Mouse (Mus musculus) splenic B cell, adult 2 months (primary cell): ENCODE data around the gene Prss35.

Experiments used
- DNase-seq: peaks from one replicate; pipeline ENCODE4 v3.0.0-alpha.2; 2011; ENCODE audit warnings: low read depth, low spot score
- H3K27me3 ChIP-seq: 2 replicates; pipeline ENCODE4 v1.6.1; 2012; ENCODE audit warnings: mild to moderate bottlenecking, low read length, moderate library complexity, mixed read lengths; ENCODE audit not compliant: control insufficient read depth, poor library complexity, insufficient read depth, severe bottlenecking
- H3K36me3 ChIP-seq: 2 replicates; pipeline ENCODE4 v1.6.1; 2012; ENCODE audit warnings: mild to moderate bottlenecking, low read length, moderate library complexity, mixed read lengths; ENCODE audit not compliant: control insufficient read depth, poor library complexity, insufficient read depth, severe bottlenecking

Gene Prss35

DNA sequence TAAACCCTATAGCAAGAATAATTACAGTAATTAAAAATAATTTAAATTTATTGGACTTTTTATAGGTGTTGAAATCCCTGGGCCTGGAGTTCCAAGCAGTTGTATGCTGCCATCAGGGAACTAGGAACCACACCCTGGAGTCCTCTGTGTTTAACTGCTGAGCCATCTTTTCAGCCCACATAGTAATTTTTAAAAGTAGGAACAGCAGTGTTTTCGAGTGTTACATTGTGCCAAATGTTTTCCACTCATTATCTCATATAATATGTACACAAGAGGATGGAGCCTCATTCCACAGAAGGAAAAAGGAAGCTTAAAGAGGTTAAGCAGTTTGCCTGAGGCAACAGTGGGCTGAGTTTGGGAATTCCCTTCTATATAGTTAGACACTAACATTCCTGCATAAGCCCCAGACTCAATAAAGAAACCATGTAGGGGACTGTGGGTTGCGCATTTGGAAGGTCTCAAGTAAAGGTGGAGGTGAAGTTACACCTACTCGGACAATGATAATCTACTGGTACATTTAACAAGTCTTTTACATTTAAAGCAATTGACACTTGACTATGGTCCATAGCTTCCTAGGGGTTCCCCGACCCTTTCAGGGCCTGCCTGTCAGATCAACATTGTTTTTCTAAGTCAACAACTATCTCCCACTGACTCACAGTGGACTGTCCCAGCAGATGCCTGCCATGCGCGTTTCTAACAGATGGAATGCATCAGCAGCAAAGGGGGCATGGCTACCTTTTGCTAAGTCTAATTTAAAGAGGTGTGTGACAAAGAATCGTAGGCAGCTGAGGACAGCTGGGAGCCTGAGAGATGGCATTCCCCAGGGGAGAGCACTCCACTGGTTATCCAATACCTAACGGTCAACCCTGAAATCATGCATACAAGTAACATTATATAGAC lies 19.3 kb downstream of the Prss35 start:
- Histone ChIP-seq H3K36me3 (no peaks in the 10 kb centered on the region), H3K27me3 (no peaks in the 10 kb centered on the region)

GRCm38 (mm10) chr9:86764002-86764401 lies 20.6 kb downstream of the Prss35 start:
- H3K27me3 ChIP-seq = no peaks in the 10 kb centered on the region
- no peaks in the 10 kb centered on the region for H3K36me3 ChIP-seq
- DNase-seq = no peak

More for the DNA sequence above, 19.3 kb downstream of the Prss35 start:
- no peak for DNase-seq

DNA sequence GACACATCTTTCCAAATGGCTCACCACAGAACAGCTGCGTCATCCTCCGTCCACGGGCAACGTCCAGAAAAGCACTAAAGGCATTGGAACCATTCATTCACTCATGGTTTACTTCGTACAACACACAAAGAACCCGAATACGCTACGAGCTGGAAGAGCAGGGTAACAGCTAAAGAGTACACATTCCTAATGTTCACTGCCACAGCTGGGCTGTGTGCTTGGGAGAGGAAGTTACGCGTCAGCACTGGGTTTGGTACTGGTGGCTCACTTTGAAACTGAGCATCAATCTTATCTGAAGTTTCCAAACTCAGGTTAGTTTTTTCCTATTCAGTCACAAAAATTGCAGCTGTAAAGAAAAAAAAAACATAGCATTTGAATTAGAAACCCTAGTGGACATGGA lies 23.5 kb downstream of the Prss35 start:
- no peaks in the 10 kb centered on the region for H3K36me3 ChIP-seq
- DNase-seq = no peak
- no peaks in the 10 kb centered on the region for H3K27me3 ChIP-seq

GRCm38 (mm10) chr9:86772897-86773296 lies 29.4 kb downstream of the Prss35 start:
- no peak for DNase-seq
- no peaks in the 10 kb centered on the region for H3K27me3 ChIP-seq
- H3K36me3 ChIP-seq = no peaks in the 10 kb centered on the region

DNA sequence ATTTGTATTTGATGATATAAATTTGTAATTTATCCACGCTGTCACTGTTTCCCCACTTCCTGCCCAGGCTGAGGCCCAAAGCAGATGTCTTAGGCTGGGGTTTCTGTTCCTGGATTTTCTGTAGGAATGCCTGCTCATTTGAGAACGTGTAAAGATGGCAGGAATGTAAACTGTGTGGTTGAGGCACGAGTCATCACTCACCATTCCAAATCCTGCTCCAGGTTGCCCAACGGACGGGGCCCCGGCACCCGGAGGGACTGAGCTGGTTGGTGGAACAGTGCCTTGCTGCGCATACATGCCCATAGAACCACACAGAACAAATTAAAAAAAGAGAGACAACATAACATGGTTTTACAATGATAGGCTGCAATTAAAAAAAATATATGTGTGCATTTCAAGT lies 30.5 kb downstream of the Prss35 start:
- H3K36me3 ChIP-seq = no peaks in the 10 kb centered on the region
- DNase-seq = no peak
- no peaks in the 10 kb centered on the region for H3K27me3 ChIP-seq

DNA sequence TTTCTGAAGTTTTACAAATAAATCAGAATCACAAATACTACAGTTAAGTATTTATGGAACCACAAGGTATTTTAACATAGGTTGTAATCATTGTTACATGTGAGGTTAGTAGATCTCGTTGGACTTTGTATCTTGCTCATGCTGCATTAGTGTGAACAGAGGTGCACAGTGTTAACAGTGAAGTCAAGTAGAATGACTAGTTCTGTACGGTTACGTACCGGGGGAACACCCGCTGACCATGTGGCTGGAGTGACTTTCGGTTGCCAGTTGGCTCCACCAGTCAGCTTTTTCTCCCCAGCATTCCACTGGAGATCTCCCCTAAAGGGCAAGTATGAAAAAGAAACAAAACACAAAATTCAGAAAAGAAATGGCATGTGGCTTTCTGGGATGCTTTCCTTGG lies 31.9 kb downstream of the Prss35 start:
- no peaks in the 10 kb centered on the region for H3K36me3 ChIP-seq
- no peak for DNase-seq
- no peaks in the 10 kb centered on the region for H3K27me3 ChIP-seq

GRCm38 (mm10) chr9:86777309-86777708 lies 33.9 kb downstream of the Prss35 start:
- no peaks in the 10 kb centered on the region for H3K27me3 ChIP-seq
- no peak for DNase-seq
- H3K36me3 ChIP-seq = no peaks in the 10 kb centered on the region

DNA sequence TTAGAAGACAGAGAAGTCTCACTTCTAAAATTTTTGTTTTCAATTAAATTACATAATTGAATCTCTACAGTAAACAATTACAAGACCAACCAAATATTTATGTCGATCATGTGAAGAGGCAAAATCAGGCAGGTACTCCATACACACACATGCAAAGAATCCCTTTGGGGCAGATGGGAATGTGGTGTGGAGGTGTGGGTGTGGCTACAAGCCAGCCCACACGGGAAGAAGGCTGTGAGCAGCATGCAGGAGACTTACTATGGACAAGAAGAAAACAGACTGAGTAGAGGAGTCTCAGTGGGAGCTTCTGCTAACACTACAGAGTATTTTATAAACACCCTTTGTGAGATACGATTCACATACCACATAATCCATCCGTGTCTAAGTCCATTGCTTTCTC lies 34.8 kb downstream of the Prss35 start:
- Histone ChIP-seq H3K36me3 (no peaks in the 10 kb centered on the region), H3K27me3 (no peaks in the 10 kb centered on the region)
- DNase-seq = no peak

DNA sequence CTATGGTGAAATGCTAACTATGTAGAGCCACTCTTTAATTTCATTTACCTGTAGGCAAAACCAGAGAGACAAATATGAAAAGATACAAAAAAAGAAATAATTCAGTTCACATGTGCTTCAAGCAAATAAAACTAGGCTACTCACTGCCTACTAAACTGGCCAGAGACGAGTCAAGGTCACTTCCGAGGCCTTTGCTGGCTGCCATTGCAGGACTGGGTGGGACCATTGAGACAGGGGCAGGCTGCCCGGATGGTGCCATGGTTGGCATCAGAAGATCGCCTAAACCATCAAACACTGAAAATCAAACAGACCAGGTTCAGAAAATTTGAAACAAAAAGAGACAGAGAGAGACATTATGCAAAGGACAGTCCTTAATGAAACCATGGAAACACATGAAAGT lies 38.0 kb downstream of the Prss35 start:
- H3K36me3 ChIP-seq = no peaks in the 10 kb centered on the region
- H3K27me3 ChIP-seq = no peaks in the 10 kb centered on the region
- no peak for DNase-seq

DNA sequence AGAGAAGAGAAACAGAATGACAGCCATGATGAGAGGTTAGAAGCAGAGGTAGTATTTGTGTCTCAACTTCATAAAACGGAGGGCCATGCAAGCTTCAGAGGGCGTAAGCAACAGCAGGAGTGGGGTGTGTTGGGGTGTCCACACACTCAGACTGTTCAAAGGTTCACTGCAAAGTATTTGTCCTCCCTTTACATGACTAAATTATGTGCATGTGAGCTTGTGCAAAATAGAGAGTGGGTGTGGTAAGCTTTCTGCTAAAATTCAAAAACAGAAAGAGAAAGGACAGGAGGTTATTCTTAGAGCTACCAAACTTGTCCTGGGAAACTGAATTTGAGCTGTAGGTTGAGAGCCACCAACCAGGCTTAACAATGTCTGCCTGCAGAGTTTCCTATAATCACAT lies 39.4 kb downstream of the Prss35 start:
- no peaks in the 10 kb centered on the region for H3K27me3 ChIP-seq
- H3K36me3 ChIP-seq = no peaks in the 10 kb centered on the region
- no peak for DNase-seq

DNA sequence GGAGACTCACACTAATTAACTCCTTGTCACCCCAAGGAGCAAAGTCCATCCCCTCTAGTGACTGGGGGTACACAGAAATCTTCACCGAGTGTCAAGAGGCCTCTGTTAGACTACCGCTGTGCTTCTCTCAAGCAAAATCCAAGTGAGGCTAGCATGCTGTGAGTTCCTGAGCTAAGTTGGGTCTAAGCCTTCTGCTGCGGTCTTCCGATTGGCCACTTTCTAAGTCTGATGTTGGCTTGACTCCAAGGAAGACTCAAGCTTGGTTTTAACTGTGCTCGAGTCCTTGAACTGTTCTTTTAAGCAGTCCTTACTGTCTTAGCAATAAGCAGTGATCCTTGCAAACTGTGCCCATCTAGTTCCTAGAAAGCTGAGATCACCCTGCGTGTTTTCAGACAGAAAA lies 45.7 kb downstream of the Prss35 start:
- H3K27me3 ChIP-seq = no peaks in the 10 kb centered on the region

DNA sequence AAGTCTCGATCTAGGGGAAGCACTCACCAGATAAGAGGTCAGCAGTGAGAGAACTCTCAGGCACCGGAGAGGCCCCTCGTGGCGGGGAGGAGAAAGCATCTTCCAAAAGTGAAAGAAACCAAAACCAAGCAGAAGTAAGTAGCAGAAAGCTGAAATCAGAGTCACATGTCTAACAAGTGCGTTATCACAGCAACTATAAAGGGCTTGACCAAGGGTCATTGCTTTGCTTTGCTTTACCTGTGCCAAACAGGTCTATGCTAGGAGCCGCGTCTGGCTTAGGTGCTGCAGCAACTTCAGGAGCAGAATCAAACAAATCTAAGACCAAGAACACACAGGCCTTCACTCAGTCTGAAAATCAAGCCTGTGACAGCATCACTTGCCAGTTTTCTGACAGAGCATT lies 48.5 kb downstream of the Prss35 start:
- DNase-seq = no peak
- no peaks in the 10 kb centered on the region for H3K36me3 ChIP-seq
- no peaks in the 10 kb centered on the region for H3K27me3 ChIP-seq

More for the DNA sequence above, 45.7 kb downstream of the Prss35 start:
- H3K36me3 ChIP-seq = no peaks in the 10 kb centered on the region
- no peak for DNase-seq

DNA sequence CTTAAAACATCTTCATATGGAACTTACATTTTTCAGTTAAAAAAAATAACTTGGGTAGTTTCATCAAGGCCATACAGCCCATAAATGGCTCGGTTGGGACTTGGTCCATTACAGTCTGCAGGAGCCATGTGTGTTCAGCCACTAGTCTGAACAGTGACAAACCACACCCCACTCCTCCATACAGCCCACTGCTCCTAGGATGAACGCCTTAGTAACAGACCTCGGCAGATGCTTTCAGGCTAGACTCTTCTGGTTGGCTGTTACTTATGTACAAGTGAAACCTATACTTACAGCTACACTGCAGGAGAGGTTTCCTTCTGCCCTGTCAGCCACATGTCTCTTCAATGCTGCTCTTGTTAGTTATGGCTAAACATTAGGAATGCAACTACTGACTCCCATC lies 51.8 kb downstream of the Prss35 start:
- no peaks in the 10 kb centered on the region for H3K27me3 ChIP-seq
- DNase-seq = no peak
- no peaks in the 10 kb centered on the region for H3K36me3 ChIP-seq

GRCm38 (mm10) chr9:86797553-86797952 lies 54.1 kb downstream of the Prss35 start:
- no peaks in the 10 kb centered on the region for H3K36me3 ChIP-seq
- no peak for DNase-seq
- H3K27me3 ChIP-seq = no peaks in the 10 kb centered on the region

GRCm38 (mm10) chr9:86798129-86798528 lies 54.7 kb downstream of the Prss35 start:
- no peaks in the 10 kb centered on the region for H3K36me3 ChIP-seq
- H3K27me3 ChIP-seq = no peaks in the 10 kb centered on the region
- no peak for DNase-seq

DNA sequence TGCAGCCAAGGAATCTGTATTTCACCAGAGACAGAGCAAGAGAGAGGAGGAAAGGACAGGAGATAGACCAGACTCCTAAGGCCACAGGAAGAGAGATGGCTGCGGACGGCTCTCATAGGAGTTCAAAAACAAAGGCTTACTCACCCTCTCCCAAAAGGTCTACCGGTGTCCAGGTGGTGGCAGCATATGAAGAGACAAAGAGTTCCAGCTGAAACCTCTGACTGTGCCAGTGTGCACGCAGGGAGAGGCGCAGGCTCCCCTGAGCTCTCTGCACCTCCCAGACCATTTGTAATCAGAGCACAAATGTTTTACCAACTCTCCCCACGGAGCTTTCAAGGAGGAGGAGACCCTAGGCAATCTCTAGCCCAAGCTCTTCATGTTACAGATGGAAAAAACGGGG lies 55.2 kb downstream of the Prss35 start:
- Histone ChIP-seq H3K36me3 (no peaks in the 10 kb centered on the region), H3K27me3 (no peaks in the 10 kb centered on the region)
- DNase-seq = no peak
